Mouse (Mus musculus) kidney, embryonic 16.5 days (tissue): ENCODE data around the gene Gm10272. TPM values are rescaled to one million over a fixed set of nuclear protein-coding genes. Genes with fewer than 3 reads are reported as not detected.
"Not testable (repeated sequence)": the region's sequence is repeated elsewhere in the genome, so short reads cannot be mapped to it uniquely, and the experiment has no call there.

ENCODE experiments used
- ATAC-seq: fragments of 200-750 bp; cut with Nextera tagmentation; 2 replicates; pipeline ENCODE4 v1.8.0; 2017; ENCODE audit warnings: moderate TSS enrichment; ENCODE audit not compliant: low FRiP score, low TSS enrichment
- H3K27ac ChIP-seq: fragments of 300-500 bp; sonication (generic); 2 replicates; pipeline ENCODE4 v1.5.1; 2014; ENCODE audit warnings: low read length
- H3K27me3 ChIP-seq: fragments of 300-500 bp; sonication (generic); 2 replicates; pipeline ENCODE4 v1.6.1; 2014; ENCODE audit warnings: low read length, control low read depth, mixed read lengths; ENCODE audit not compliant: insufficient read depth
- H3K36me3 ChIP-seq: fragments of 300-500 bp; sonication (generic); 2 replicates; pipeline ENCODE4 v1.6.1; 2014; ENCODE audit warnings: low read length, control low read depth, mixed read lengths; ENCODE audit not compliant: insufficient read depth
- H3K4me1 ChIP-seq: fragments of 300-500 bp; sonication (generic); 2 replicates; pipeline ENCODE4 v1.6.1; 2014; ENCODE audit warnings: low read length, control low read depth, mixed read lengths; ENCODE audit not compliant: insufficient read depth
- H3K4me2 ChIP-seq: fragments of 300-500 bp; sonication (generic); replicated peaks from 2 replicates; pipeline ENCODE4 v1.6.1; 2014; ENCODE audit warnings: low read depth, low read length
- H3K4me3 ChIP-seq: fragments of 300-500 bp; sonication (generic); 2 replicates; pipeline ENCODE4 v1.5.1; 2014; ENCODE audit warnings: mild to moderate bottlenecking, low read length
- H3K9ac ChIP-seq: fragments of 300-500 bp; sonication (generic); replicated peaks from 2 replicates; pipeline ENCODE4 v1.6.1; 2014; ENCODE audit warnings: low read length
- H3K9me3 ChIP-seq: fragments of 300-500 bp; sonication (generic); 2 replicates; pipeline ENCODE4 v1.6.1; 2016; ENCODE audit warnings: low read length, control low read depth
- WGBS: fragments of 180-500 bp; shearing (Covaris S2); extraction: QIAGEN DNeasy Blood & Tissue Kit; methylation state at CpG from one replicate; pipeline ENCODE4 v1.1.7; 2014; 5-methylcytosine and 5-hydroxymethylcytosine counted together
- polyA plus RNA-seq: library from polyadenylated mRNA; unstranded; fragments of >200 nt; fragmentation: Nextera tagmentation; extraction: Ambion mirVana; gene quantifications from 2 replicates; pipeline ENCODE4 v1.2.1, GENCODE M21; 2015

The Gm10272 gene
- polyA plus RNA-seq, 1 experiment from 2014 or later = not detected

DNA sequence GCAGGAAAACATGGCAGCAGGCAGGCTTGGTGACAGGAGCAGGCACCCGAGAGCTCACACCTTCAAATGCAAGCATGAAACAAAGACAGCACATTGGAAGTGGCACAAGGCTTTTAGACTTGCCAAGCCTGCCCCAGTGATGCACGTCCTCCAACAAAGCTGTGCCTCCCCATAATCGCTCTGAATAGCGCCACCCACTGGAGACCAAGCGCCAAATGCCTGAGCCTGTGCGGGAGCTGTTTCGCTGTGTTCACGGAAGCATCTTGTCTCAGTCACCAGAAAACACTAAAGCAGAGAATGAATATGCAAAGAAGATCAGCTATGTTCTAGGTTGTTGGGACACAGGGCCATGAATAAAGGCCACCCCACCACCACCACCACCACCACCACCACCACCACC lies 18.4 kb downstream of the Gm10272 start:
- Histone ChIP-seq H3K27ac (no peak overlapping the region), H3K36me3 (no peaks in the 10 kb centered on the region), H3K9ac (no peak overlapping the region), H3K4me3 (no peak overlapping the region), H3K4me2 (no peak overlapping the region), H3K4me1 (no peaks in the 10 kb centered on the region), H3K9me3 (peaks cover 5% of the 10 kb centered on the region; the same call in 1 of the 2 replicates), H3K27me3 (no peaks in the 10 kb centered on the region)
- ATAC-seq = no peak
- WGBS = 75% methylated on average over 8 of the region's 8 CpGs

DNA sequence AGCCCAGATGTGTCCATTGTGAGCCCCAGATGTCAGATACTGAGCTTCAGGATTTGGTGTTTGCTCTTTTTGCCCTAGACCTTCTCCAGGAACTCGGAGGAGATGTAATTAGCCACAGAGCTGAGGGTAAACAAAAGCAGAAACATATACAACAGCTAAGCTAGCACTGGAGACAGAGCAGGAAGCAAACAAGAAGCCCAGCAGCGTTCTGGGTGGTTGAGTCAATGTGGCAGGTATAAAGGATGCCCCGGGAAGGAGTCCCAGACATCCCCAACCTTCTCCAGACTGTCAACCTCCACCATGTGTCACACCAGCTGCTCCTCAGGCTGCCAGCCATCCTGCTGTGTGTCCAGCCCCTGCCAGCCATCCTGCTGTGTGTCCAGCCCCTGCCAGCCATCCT lies 19.8 kb downstream of the Gm10272 start, which contains the start of gene Gm10100:
Gm10100 (plus strand) TSS at position 301 of the 400 bp plus-strand sequence.
- Histone ChIP-seq H3K27ac (no peak within 1 kb of the TSS), H3K4me1 (no peaks in the 10 kb centered on the region), H3K9ac (no peak within 1 kb of the TSS), H3K27me3 (no peaks in the 10 kb centered on the region), H3K9me3 (no peaks in the 10 kb centered on the region), H3K36me3 (no peaks in the 10 kb centered on the region), H3K4me2 (no peak within 1 kb of the TSS), H3K4me3 (no peak within 1 kb of the TSS)
- 45% methylated on average over 3 of the region's 3 CpGs for WGBS
- no peak for ATAC-seq

DNA sequence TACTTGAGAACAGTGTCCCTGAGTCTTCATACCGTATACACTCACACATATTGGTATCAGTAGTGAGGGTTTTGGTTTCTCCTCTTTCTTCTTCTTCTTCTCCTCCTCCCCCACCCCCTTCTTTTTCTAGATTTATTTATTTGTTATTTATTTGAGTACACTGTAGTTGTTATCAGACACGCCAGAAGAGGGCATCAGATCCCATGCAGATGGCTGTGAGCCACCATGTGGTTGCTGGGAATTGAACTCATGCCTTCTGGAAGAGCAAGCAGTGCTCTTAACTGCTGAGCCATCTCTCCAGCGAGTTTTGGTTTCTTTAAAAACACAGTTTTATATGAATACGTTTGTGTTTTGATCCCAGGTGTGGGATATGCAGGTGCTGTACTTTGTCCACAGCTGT lies 21.9 kb downstream of the Gm10272 start:
- H3K9me3 ChIP-seq = no peaks in the 10 kb centered on the region
- no peak overlapping the region for H3K4me3 ChIP-seq
- H3K4me2 ChIP-seq = no peak overlapping the region
- no peaks in the 10 kb centered on the region for H3K36me3 ChIP-seq
- H3K9ac ChIP-seq = no peak overlapping the region
- H3K27me3 ChIP-seq = no peaks in the 10 kb centered on the region
- ATAC-seq = no peak
- H3K4me1 ChIP-seq = no peaks in the 10 kb centered on the region
- 57% methylated on average over 4 of the region's 4 CpGs for WGBS
- H3K27ac ChIP-seq = no peak overlapping the region

DNA sequence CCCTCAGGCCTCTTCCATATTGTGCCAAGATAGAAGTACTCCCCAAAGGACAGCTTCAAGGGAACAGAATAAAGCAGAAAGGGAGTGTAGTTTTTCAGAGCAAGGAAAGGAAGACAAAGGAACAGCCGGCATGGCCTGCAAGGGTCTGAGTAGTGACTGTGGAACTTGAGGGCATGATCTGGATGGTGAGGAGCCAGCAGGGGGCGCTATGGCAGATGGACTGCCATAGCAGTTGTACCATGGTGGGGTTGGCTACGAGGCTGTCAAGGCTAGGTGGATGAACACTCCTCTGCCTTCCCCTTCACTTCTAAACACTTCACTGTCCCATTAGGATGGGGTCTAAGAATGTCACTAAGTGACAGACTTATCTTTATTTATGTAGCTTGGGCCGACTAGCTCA lies 22.8 kb downstream of the Gm10272 start:
- Histone ChIP-seq H3K4me3 (no peak overlapping the region), H3K4me2 (no peak overlapping the region), H3K4me1 (no peaks in the 10 kb centered on the region), H3K36me3 (no peaks in the 10 kb centered on the region), H3K27ac (no peak overlapping the region), H3K9me3 (no peaks in the 10 kb centered on the region), H3K27me3 (no peaks in the 10 kb centered on the region), H3K9ac (no peak overlapping the region)
- 47% methylated on average over 4 of the region's 4 CpGs for WGBS
- ATAC-seq = no peak

DNA sequence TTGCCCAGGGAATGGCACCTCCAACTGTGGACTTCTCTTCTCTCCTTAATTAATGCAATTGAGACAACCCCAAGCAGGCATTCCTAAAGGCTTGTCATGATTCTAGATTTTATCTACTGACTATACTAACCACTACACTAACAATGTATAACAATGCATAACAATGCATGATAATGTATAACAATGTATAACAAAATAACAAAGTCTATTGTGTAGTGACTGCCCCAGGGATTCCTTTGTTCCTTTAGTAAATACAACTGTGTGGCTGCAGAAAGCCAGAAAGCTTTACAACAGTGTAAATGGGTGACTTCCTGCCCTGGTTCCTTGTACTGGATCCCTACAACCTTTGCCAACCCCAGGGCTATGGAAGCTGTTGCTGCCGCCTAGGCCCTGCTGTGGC lies 29.5 kb downstream of the Gm10272 start:
- no peak overlapping the region for H3K9ac ChIP-seq
- H3K27ac ChIP-seq = no peak overlapping the region
- no peaks in the 10 kb centered on the region for H3K36me3 ChIP-seq
- no peaks in the 10 kb centered on the region for H3K27me3 ChIP-seq
- no peaks in the 10 kb centered on the region; the same call in 1 of the 2 replicates for H3K9me3 ChIP-seq
- no peaks in the 10 kb centered on the region for H3K4me1 ChIP-seq
- no peak overlapping the region for H3K4me2 ChIP-seq
- 100% methylated on average over 1 of the region's 1 CpGs for WGBS
- ATAC-seq = no peak
- no peak overlapping the region for H3K4me3 ChIP-seq

DNA sequence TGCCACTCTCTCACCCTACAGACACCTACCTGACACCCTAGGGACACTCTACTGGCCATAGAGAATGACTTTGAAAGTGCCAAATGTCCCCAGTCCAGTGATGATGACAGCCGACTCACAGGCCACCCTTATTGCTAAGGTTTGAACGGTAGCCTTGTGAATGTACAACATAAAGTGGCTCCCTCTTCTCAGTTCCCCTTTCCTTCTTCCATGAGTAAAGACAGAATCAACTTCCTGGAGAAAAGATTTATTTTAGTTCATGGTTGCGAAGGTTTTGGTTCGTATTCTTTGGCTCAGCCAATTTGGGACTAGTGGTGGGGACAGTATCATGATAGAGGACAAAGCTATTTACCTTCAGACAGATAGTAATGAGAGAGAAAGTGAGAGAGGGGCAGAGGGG lies 32.5 kb downstream of the Gm10272 start:
- 86% methylated on average over 4 of the region's 4 CpGs for WGBS
- no peak for ATAC-seq
- H3K27ac ChIP-seq = no peak overlapping the region

DNA sequence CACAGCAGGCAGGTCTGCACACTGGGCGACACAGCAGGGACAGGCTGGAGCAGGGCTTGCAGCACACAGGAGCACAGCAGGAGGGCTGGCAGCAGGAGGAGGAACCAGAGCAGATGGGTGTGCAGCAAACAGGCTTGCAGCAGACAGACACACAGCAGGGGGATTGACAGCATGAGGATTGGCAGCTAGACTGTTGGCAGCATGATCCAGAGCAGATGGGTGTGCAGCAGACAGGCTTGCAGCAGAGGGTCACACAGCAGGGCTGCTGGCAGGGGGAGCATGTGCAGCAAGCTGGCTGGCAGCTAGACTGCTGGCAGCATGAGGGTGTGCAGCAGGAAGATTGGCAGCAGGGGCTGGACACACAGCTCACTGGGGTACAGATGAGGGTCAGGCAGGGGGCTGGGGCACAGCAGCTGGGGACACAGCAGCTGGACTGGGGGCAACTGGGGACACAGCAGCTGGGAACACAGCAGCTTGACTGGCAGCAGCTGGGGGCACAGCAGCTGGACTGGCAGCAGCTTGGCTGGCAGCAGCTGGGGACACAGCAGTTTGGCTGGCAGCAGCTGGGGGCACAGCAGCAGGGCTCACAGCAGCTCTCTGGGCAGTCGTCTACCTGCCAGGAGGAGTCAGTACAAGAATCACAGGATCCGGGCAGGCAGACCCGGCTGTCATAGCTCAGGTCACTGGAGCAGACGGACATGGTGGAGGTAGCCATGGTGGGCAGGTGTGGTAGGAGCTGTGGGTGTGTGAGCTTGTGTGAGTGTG lies 35.7 kb downstream of the Gm10272 start, which contains the start of gene Gm18596:
Gm18596 (minus strand) TSS at position 715 of the 765 bp plus-strand sequence.
- not testable (repeated sequence) for H3K27me3 ChIP-seq, H3K9me3 ChIP-seq, H3K36me3 ChIP-seq, ATAC-seq, H3K27ac ChIP-seq, H3K9ac ChIP-seq, H3K4me3 ChIP-seq, H3K4me2 ChIP-seq, H3K4me1 ChIP-seq
- 65% methylated on average over 4 of the region's 5 CpGs for WGBS

More for the DNA sequence above, 32.5 kb downstream of the Gm10272 start:
- Histone ChIP-seq H3K27me3 (no peaks in the 10 kb centered on the region), H3K36me3 (no peaks in the 10 kb centered on the region), H3K4me1 (no peaks in the 10 kb centered on the region), H3K4me2 (no peak overlapping the region), H3K9me3 (no peaks in the 10 kb centered on the region; the same call in 1 of the 2 replicates), H3K4me3 (no peak overlapping the region), H3K9ac (no peak overlapping the region)

DNA sequence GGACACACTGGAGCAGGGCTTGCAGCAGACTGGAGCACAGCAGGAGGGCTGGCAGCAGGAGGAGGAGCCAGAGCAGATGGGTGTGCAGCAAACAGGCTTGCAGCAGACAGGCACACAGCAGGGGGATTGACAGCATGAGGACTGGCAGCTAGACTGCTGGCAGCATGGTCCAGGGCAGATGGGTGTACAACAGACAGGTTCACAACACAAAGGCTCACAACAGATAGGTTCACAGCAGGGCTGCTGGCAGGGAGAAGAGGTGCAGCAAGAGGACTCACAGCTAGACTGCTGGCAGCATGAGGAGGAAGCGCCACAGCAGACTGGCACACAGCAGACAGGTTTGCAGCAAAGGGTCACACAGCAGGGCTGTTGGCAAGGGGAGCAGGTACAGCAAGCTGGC lies 44.3 kb downstream of the Gm10272 start:
- not testable (repeated sequence) for H3K27me3 ChIP-seq, H3K27ac ChIP-seq, H3K36me3 ChIP-seq, H3K4me1 ChIP-seq, H3K4me3 ChIP-seq, H3K4me2 ChIP-seq, H3K9me3 ChIP-seq, H3K9ac ChIP-seq, ATAC-seq
- WGBS = 77% methylated on average over 1 of the region's 1 CpGs

DNA sequence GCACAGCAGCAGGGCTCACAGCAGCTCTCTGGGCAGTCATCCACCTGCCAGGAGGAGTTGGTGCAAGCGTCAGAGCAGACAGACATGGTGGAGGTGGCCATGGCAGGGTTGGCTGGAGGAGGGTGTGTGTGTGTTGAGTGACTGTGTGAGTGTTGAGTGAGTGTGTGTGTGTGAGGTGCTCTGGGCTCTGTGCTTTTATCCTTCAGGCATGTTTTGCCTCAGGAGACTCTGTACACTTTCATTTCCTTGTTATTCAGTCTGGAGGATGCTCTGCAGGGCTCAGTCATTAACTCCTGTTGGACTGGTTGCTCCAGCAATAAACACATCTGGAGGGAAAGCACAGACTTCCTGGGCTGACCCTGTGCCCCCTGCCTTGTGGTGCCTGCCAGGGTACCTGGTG lies 44.8 kb downstream of the Gm10272 start, which contains the start of gene Gm9736:
Gm9736 (minus strand) TSS at position 101 of the 400 bp plus-strand sequence.
- 64% methylated on average over 1 of the region's 1 CpGs for WGBS

DNA sequence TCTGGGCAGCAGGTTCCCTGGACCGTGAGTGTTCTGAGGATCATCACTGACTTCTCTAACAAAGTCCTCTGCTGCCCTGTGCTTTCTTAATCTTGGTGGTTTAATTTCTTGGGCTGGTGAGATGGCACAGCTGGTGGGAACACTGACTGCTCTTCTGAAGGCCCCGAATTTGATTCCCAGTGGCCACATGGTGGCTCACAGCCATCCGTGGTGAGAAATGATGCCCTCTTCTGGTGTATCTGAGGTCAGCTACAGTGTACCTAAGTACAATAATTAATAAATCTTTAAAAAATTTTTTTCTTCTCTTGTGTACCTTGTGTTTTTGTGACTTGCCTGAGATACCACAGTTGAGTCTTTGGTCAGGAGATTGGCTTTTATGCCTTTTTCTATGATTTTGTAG lies 45.9 kb downstream of the Gm10272 start:
- H3K4me3 ChIP-seq, H3K4me2 ChIP-seq, H3K9me3 ChIP-seq, H3K36me3 ChIP-seq, H3K9ac ChIP-seq, H3K4me1 ChIP-seq, ATAC-seq, H3K27me3 ChIP-seq, H3K27ac ChIP-seq: not testable (repeated sequence)
- 63% methylated on average over 3 of the region's 3 CpGs for WGBS

More for the DNA sequence above, 44.8 kb downstream of the Gm10272 start, which contains the start of gene Gm9736:
- not testable (repeated sequence) for H3K4me2 ChIP-seq, H3K36me3 ChIP-seq, H3K9me3 ChIP-seq, H3K27ac ChIP-seq, H3K4me1 ChIP-seq, H3K27me3 ChIP-seq, H3K9ac ChIP-seq, ATAC-seq, H3K4me3 ChIP-seq
